Mouse (Mus musculus) brain, embryonic 14.5 days (tissue): ENCODE data around the gene Xntrpc. TPM values are rescaled to one million over a fixed set of nuclear protein-coding genes. Genes with fewer than 3 reads are reported as not detected.

Experiments
- DNase-seq: peaks from one replicate; pipeline ENCODE4 v3.0.0-alpha.2; 2011; ENCODE audit warnings: low read depth
- CTCF ChIP-seq: fragments of 200-500 bp; IDR thresholded peaks from 2 replicates; pipeline ENCODE4 v1.5.1; 2012; ENCODE audit warnings: inconsistent platforms, mild to moderate bottlenecking, moderate library complexity, borderline replicate concordance; ENCODE audit not compliant: insufficient read depth, insufficient read length; ENCODE audit errors: extremely low read depth
- POLR2A ChIP-seq: fragments of 200-500 bp; IDR thresholded peaks from 2 replicates; pipeline ENCODE4 v1.6.1; 2012; ENCODE audit warnings: mild to moderate bottlenecking, inconsistent platforms, borderline replicate concordance; ENCODE audit not compliant: poor library complexity, insufficient read depth, insufficient read length, severe bottlenecking; ENCODE audit errors: extremely low read depth
- polyA plus RNA-seq: library from polyadenylated mRNA; depleted of rRNA; stranded (reverse); fragments of >200 nt; gene quantifications from 2 replicates; pipeline ENCODE4 v1.2.3, GENCODE M21; 2012

Gene Xntrpc
- polyA plus RNA-seq, 1 experiment = 5.7 TPM

GRCm38 (mm10) chr7:102084041-102084696 is 18.7 kb downstream of the Xntrpc start:
- TF ChIP-seq POLR2A (no peak), CTCF (no peak)
- DNase-seq = no peak

- TF ChIP-seq POLR2A (no peak), CTCF (no peak)
- DNase-seq = no peak
Observed at GRCm38 (mm10) chr7:102087336-102087735, 21.8 kb downstream of the Xntrpc start.

- no peak for TF ChIP-seq CTCF
- TF ChIP-seq POLR2A = no peak
- DNase-seq = peak; percentile 66
Observed at GRCm38 (mm10) chr7:102099760-102100661, 34.5 kb downstream of the Xntrpc start.

- DNase-seq = no peak
- TF ChIP-seq POLR2A = no peak
- TF ChIP-seq CTCF = no peak
Observed at GRCm38 (mm10) chr7:102100868-102101267, 35.4 kb downstream of the Xntrpc start.

DNA sequence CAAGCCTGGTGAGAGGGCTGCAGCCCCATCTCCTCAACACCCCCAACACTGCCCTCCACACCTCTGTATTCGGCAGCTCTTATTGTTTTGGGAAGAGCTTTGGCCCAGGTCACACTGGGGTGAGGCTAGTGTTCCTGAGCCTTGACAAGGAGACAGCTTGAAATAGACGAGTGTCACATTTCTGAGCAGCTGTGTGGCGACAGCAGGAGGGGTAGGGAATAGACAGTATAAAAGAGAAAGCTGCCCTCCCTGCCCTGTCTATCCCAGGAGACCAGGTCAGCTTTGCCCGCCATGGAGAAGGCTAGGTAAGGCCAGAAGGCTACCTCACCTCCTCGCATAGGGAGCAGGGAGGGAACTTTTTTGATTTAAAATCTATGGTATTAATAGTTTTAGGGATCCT is 36.0 kb downstream of the Xntrpc start, which contains the start of gene Art1:
Art1 (plus strand) TSS at position 257 of the 400 bp plus-strand sequence.
- TF ChIP-seq POLR2A (no peak), CTCF (no peak)
- no peak for DNase-seq

DNA sequence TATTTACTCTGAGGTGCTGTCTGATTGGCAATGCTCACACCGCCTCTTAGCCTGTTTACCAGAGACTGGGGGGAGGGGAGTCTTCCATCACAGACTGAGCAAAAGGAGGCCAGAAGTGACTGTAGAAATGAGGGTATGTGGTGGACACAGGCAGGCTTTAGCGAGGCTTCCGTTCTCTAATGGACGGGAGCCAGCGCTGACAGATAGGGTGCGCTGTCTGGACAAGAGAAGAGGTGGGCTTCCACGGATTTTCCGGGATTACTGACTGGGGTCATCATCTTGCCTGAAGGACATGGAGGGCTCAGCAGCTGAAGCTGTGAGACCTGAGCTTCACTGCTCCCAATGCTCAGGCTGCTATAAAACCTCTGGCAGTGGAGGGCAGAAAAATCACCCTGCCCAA is 36.7 kb downstream of the Xntrpc start:
- no peak for TF ChIP-seq POLR2A
- no peak for TF ChIP-seq CTCF
- DNase-seq = peak; percentile 7

- no peak for DNase-seq
- TF ChIP-seq POLR2A = no peak
- TF ChIP-seq CTCF = no peak
Observed at GRCm38 (mm10) chr7:102102696-102103095, 37.2 kb downstream of the Xntrpc start.

DNA sequence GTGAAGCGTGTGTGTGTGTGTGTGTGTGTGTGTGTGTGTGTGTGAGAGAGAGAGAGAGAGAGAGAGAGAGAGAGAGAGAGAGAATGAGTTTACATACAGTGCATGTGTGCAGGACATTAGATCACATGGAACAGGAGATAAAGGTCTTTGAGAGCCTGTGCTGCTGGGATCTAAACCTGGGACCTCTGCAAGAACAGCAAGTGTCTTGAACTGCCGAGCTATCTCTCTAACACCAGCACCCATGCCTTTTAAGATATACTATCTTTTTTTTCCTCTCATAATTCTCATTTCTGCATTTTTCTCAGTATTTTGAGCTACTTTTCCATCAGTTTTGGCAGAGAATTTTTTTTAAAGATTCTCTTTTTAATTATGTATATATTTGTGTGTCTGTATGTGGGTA is 38.0 kb downstream of the Xntrpc start:
- TF ChIP-seq CTCF (no peak), POLR2A (no peak)
- no peak for DNase-seq

DNA sequence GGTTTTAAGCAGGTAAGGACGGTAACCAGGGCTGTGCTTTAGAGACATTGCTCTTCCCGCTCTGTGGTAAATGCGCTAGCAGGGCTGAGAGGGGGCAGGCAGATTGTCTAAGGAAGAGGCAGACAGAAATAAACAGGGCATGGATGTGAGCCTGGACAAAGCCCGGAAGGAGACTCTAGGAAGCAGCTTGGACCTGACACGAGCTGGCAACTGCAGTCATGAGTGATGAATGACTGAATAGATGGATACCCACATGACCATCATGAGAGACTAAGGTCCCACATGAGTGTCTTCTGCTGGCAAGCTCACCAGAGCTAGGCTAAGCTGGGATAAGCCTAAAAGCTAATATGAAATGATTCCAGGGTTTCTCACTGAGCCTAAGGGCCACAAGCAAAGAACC is 38.6 kb downstream of the Xntrpc start:
- no peak for DNase-seq
- TF ChIP-seq POLR2A = no peak
- TF ChIP-seq CTCF = no peak

DNA sequence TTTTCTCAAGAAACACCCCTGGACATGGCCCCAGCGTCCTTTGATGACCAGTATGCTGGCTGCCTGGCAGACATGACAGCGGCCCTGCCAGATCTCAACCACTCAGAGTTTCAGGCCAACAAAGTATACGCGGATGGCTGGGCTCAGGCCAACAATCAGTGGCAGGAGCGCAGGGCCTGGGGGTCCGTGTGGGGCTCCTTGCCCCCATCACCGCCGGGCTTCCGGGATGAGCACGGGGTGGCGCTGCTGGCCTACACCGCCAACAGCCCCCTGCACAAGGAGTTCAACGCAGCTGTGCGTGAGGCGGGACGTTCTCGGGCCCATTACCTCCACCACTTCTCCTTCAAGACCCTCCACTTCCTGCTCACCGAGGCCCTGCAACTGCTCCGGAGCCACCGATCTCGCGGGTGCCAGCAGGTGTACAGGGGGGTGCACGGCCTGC is 41.2 kb downstream of the Xntrpc start:
- peak; percentile 27 for DNase-seq
- TF ChIP-seq CTCF (no peak), POLR2A (no peak)

GRCm38 (mm10) chr7:102108206-102108605 is 42.7 kb downstream of the Xntrpc start:
- TF ChIP-seq CTCF (no peak), POLR2A (no peak)
- DNase-seq = no peak
